Mouse (Mus musculus) hindbrain, embryonic 13.5 days (tissue): ENCODE measurements around the gene Ano9. TPM values are rescaled to one million over a fixed set of nuclear protein-coding genes. Genes with fewer than 3 reads are reported as not detected.

ENCODE experiments used
- ATAC-seq: fragments of 200-750 bp; cut with Nextera tagmentation; 2 replicates; pipeline ENCODE4 v1.8.0; 2017; ENCODE audit warnings: moderate TSS enrichment; ENCODE audit not compliant: low FRiP score
- H3K27ac ChIP-seq: fragments of 300-500 bp; sonication (generic); 2 replicates; pipeline ENCODE4 v1.5.1; 2015; ENCODE audit warnings: inconsistent platforms, mild to moderate bottlenecking, moderate library complexity
- H3K27me3 ChIP-seq: fragments of 300-500 bp; sonication (generic); 2 replicates; pipeline ENCODE4 v1.6.1; 2015; ENCODE audit warnings: mild to moderate bottlenecking, inconsistent platforms
- H3K36me3 ChIP-seq: fragments of 300-500 bp; sonication (generic); 2 replicates; pipeline ENCODE4 v1.6.1; 2015; ENCODE audit warnings: mild to moderate bottlenecking, inconsistent platforms
- H3K4me1 ChIP-seq: fragments of 300-500 bp; sonication (generic); replicated peaks from 2 replicates; pipeline ENCODE4 v1.6.1; 2015; ENCODE audit warnings: inconsistent platforms
- H3K4me2 ChIP-seq: fragments of 300-500 bp; sonication (generic); 2 replicates; pipeline ENCODE4 v1.6.1; 2015; ENCODE audit warnings: inconsistent platforms, mild to moderate bottlenecking, moderate library complexity
- H3K4me3 ChIP-seq: fragments of 300-500 bp; sonication (generic); 2 replicates; pipeline ENCODE4 v1.5.1; 2015; ENCODE audit warnings: mild to moderate bottlenecking, inconsistent platforms
- H3K9ac ChIP-seq: fragments of 300-500 bp; sonication (generic); 2 replicates; pipeline ENCODE4 v1.6.1; 2015; ENCODE audit warnings: mild to moderate bottlenecking, inconsistent platforms
- H3K9me3 ChIP-seq: fragments of 300-500 bp; sonication (generic); 2 replicates; pipeline ENCODE4 v1.6.1; 2016; ENCODE audit warnings: inconsistent platforms
- WGBS: fragments of 180-500 bp; shearing (Covaris S2); methylation state at CpG from one replicate; pipeline ENCODE4 v1.1.7; 2015; 5-methylcytosine and 5-hydroxymethylcytosine counted together
- polyA plus RNA-seq: library from polyadenylated mRNA; unstranded; fragments of >200 nt; fragmentation: Nextera tagmentation; extraction: Ambion mirVana; gene quantifications from 2 replicates; pipeline ENCODE4 v1.2.1, GENCODE M21; 2015

The Ano9 gene
- polyA plus RNA-seq, 1 experiment from 2014 or later = 0.09 TPM

DNA sequence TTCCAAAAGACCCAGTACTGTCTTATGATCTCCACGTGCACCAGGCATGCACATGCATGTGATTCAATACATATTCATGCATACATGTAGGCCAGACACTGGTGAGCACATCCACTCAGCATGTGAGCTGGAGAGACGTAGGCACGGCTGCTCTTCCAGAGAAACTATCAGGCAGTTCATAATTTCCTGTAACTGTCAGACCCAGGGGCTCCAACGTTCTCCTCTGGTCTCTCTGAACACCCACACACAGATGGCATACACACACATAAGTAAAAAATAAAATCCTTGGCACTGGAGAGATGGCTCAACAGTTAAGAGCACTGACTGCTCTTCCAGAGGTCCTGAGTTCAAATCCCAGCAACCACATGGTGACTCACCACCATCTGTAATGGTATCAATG lies 43.8 kb downstream of the Ano9 start:
- no peak for ATAC-seq
- no peak overlapping the region for H3K4me3 ChIP-seq
- H3K27ac ChIP-seq = no peak overlapping the region
- H3K9me3 ChIP-seq = no peaks in the 10 kb centered on the region
- H3K36me3 ChIP-seq = peaks cover 3% of the 10 kb centered on the region
- peaks cover 13% of the 10 kb centered on the region for H3K27me3 ChIP-seq
- H3K9ac ChIP-seq = no peak overlapping the region
- WGBS = 83% methylated on average over 4 of the region's 4 CpGs
- peaks cover 26% of the 10 kb centered on the region for H3K4me1 ChIP-seq
- H3K4me2 ChIP-seq = no peak overlapping the region

GRCm38 (mm10) chr7:141072017-141072745 lies 45.4 kb downstream of the Ano9 start:
- H3K9ac ChIP-seq = no peak overlapping the region
- H3K4me1 ChIP-seq = peaks cover 26% of the 10 kb centered on the region
- no peak overlapping the region for H3K27ac ChIP-seq
- H3K9me3 ChIP-seq = no peaks in the 10 kb centered on the region
- H3K36me3 ChIP-seq = peaks cover 19% of the 10 kb centered on the region
- no peak overlapping the region for H3K4me2 ChIP-seq
- H3K4me3 ChIP-seq = no peak overlapping the region
- 32% methylated on average over 23 of the region's 23 CpGs for WGBS
- no peak for ATAC-seq
- H3K27me3 ChIP-seq = peaks cover 17% of the 10 kb centered on the region

- H3K36me3 ChIP-seq = peaks cover 38% of the 10 kb centered on the region
- peak overlapping the region; percentile 40 for H3K4me3 ChIP-seq
- peak overlapping the region; percentile 91 for H3K27ac ChIP-seq
- peak overlapping the region; percentile 71 for H3K4me2 ChIP-seq
- no peaks in the 10 kb centered on the region for H3K9me3 ChIP-seq
- peak overlapping the region; percentile 75 for H3K9ac ChIP-seq
- 1% methylated on average over 51 of the region's 51 CpGs for WGBS
- peak; percentile 71 for ATAC-seq
- peaks cover 17% of the 10 kb centered on the region for H3K27me3 ChIP-seq
- peaks cover 26% of the 10 kb centered on the region for H3K4me1 ChIP-seq
These were observed 47.3 kb downstream of the Ano9 start for GRCm38 (mm10) chr7:141070058-141070862.

DNA sequence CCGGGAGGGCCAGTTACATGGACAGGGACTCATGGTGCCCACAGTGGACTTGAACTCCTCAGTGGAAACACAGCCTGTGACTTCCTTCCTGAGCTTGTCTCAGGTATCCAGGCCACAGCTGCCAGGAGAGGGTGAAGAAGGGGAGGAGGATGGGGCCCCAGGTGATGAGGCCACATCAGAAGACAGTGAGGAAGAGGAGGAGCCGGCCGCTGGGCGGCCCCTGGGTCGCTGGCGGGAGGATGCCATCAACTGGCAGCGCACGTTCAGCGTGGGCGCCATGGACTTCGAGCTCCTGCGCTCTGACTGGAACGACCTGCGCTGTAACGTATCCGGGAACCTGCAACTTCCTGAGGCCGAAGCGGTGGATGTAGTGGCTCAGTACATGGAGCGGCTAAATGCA lies 49.3 kb downstream of the Ano9 start:
- Histone ChIP-seq H3K27ac (no peak overlapping the region), H3K9ac (no peak overlapping the region), H3K4me3 (no peak overlapping the region), H3K27me3 (peaks cover 17% of the 10 kb centered on the region), H3K4me2 (no peak overlapping the region), H3K36me3 (peaks cover 57% of the 10 kb centered on the region), H3K4me1 (peaks cover 31% of the 10 kb centered on the region), H3K9me3 (no peaks in the 10 kb centered on the region)
- no peak for ATAC-seq
- WGBS = 81% methylated on average over 19 of the region's 19 CpGs

- no peak for ATAC-seq
- H3K4me1 ChIP-seq = peaks cover 36% of the 10 kb centered on the region
- 0 out of 2 replicates have a peak, but pooled peaks cover 4% of the 10 kb centered on the region for H3K27me3 ChIP-seq
- 92% methylated on average over 7 of the region's 7 CpGs for WGBS
- peaks cover 64% of the 10 kb centered on the region for H3K36me3 ChIP-seq
- no peak overlapping the region for H3K4me2 ChIP-seq
- no peak overlapping the region for H3K9ac ChIP-seq
- no peak overlapping the region for H3K4me3 ChIP-seq
- no peaks in the 10 kb centered on the region for H3K9me3 ChIP-seq
- no peak overlapping the region for H3K27ac ChIP-seq
These were observed 53.0 kb downstream of the Ano9 start for GRCm38 (mm10) chr7:141064576-141064975.

- WGBS = 85% methylated on average over 7 of the region's 7 CpGs
- Histone ChIP-seq H3K36me3 (peaks cover 64% of the 10 kb centered on the region), H3K9me3 (no peaks in the 10 kb centered on the region), H3K4me2 (no peak overlapping the region), H3K9ac (no peak overlapping the region), H3K4me1 (peaks cover 37% of the 10 kb centered on the region), H3K27me3 (0 out of 2 replicates have a peak, but pooled peaks cover 4% of the 10 kb centered on the region), H3K4me3 (no peak overlapping the region), H3K27ac (no peak overlapping the region)
- ATAC-seq = no peak
These were observed 53.4 kb downstream of the Ano9 start for GRCm38 (mm10) chr7:141064175-141064574.

DNA sequence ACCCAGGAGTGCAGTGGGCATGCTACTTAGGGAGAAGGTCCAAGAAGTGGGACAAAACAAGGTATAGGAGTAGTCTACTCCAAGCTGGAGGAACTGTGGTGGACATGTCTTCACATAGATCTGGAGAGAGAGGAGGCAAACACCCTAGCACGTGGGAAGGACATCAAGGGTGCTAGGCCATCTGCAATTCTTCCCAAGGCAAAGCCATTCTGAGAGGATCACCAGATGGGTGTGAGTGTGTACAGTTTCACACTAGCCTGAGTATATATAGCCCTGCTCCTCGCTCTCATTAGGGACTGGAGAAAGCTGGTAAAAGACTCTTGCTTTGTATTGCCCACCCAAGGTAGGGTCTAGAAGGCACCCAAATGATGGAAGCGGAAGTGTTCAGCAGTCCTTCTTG lies 54.3 kb downstream of the Ano9 start:
- peaks cover 57% of the 10 kb centered on the region for H3K36me3 ChIP-seq
- peak overlapping the region; percentile 99; the same call in 1 of the 2 replicates for H3K9ac ChIP-seq
- H3K4me3 ChIP-seq = no peak overlapping the region
- H3K4me2 ChIP-seq = no peak overlapping the region
- peaks cover 39% of the 10 kb centered on the region for H3K4me1 ChIP-seq
- H3K9me3 ChIP-seq = no peaks in the 10 kb centered on the region
- H3K27me3 ChIP-seq = 0 out of 2 replicates have a peak, but pooled peaks cover 1% of the 10 kb centered on the region
- no peak overlapping the region for H3K27ac ChIP-seq
- no peak for ATAC-seq
- 97% methylated on average over 3 of the region's 3 CpGs for WGBS

DNA sequence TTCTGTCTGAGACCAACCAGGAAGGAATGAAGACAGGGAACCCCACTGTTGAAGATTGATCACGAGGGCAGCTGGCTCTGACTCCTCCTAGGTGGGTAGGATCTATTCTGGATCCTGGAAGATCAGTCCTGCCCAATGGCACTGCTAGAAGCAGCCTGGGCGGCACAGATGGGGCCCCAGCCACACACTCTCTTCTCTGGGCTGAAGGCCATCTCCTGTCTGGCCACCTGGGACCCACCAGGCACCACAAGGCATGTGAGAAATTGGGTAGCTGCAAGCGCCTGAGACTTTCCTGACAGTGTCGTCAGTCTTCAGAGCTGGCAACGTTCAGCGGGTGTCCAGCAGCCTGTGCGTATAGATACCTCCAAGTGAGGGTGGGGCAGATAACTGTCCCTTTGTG lies 55.1 kb downstream of the Ano9 start:
- peak overlapping the region; percentile 92 for H3K4me3 ChIP-seq
- WGBS = 68% methylated on average over 7 of the region's 7 CpGs
- H3K9ac ChIP-seq = peak overlapping the region; percentile 99
- peaks cover 39% of the 10 kb centered on the region for H3K4me1 ChIP-seq
- H3K4me2 ChIP-seq = peak overlapping the region; percentile 82
- H3K9me3 ChIP-seq = no peaks in the 10 kb centered on the region
- H3K36me3 ChIP-seq = peaks cover 49% of the 10 kb centered on the region
- no peaks in the 10 kb centered on the region for H3K27me3 ChIP-seq
- no peak for ATAC-seq
- H3K27ac ChIP-seq = no peak overlapping the region; the same call in 1 of the 2 replicates

- Histone ChIP-seq H3K4me1 (peaks cover 39% of the 10 kb centered on the region), H3K4me3 (peak overlapping the region; percentile 92), H3K27me3 (no peaks in the 10 kb centered on the region), H3K4me2 (peak overlapping the region; percentile 82), H3K36me3 (peaks cover 41% of the 10 kb centered on the region), H3K9ac (peak overlapping the region; percentile 99), H3K9me3 (no peaks in the 10 kb centered on the region), H3K27ac (peak overlapping the region; percentile 97)
- 0% methylated on average over 37 of the region's 37 CpGs for WGBS
- ATAC-seq = peak; percentile 57
These were observed 56.3 kb downstream of the Ano9 start for GRCm38 (mm10) chr7:141061269-141061692.

GRCm38 (mm10) chr7:141060426-141061242 lies 57.0 kb downstream of the Ano9 start, which contains the start of gene B4galnt4:
B4galnt4 (plus strand) TSS chr7:141061104.
- Histone ChIP-seq H3K4me2 (peak within 1 kb of the TSS; percentile 82), H3K9ac (peak within 1 kb of the TSS; percentile 99), H3K27me3 (no peaks in the 10 kb centered on the region), H3K36me3 (peaks cover 37% of the 10 kb centered on the region), H3K9me3 (peaks cover 4% of the 10 kb centered on the region; the same call in 1 of the 2 replicates), H3K4me1 (peaks cover 39% of the 10 kb centered on the region), H3K4me3 (peak within 1 kb of the TSS; percentile 92), H3K27ac (peak within 1 kb of the TSS; percentile 97)
- WGBS = under 1% methylated on average over 69 of the region's 72 CpGs
- ATAC-seq = peak; percentile 99

DNA sequence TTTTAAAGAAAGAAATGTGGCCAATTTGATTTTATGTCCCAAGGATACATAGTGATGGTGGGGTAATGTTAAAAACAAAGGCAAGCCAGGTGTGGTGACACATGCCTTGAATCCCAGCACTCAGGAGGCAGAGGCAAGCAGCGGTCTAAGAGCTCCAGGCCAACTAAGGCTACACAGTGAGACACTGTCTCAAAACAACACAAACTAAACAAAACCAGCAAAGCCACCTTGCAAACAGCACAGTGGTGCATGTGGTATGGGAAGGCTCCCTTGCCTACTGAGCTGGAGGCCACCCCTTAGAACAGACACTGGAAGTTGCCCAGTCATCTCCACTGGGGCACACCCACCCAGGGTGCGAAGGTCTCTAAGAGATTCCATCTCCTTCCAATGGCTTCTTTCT lies 57.7 kb downstream of the Ano9 start:
- Histone ChIP-seq H3K9me3 (peaks cover 4% of the 10 kb centered on the region; the same call in 1 of the 2 replicates), H3K27ac (peak overlapping the region; percentile 97), H3K4me1 (peaks cover 39% of the 10 kb centered on the region), H3K4me2 (peak overlapping the region; percentile 82), H3K27me3 (no peaks in the 10 kb centered on the region), H3K36me3 (peaks cover 30% of the 10 kb centered on the region), H3K9ac (peak overlapping the region; percentile 99), H3K4me3 (peak overlapping the region; percentile 92)
- ATAC-seq = no peak
- 75% methylated on average over 2 of the region's 2 CpGs for WGBS
